35 mouse cellular contexts compared by ENCODE assay signal in genomic region chr16:55484391-55484790, GRCm38 (mm10).
"Had no signal": no experiment of that assay in that cellular context is flagged by ENCODE, and none has a peak within 500 bp of the region (broad histone marks: within the 10 kb centered on the region; RNA-seq: fewer than 3 reads in every experiment).

No protein-coding gene starts in this region.

- H3K27me3 ChIP-seq: heart, embryonic 12.5 days; heart, embryonic 13.5 days; heart, embryonic 15.5 days; hindbrain, embryonic 12.5 days; hindbrain, embryonic 15.5 days; intestine, embryonic 15.5 days; kidney, embryonic 15.5 days had no signal

- H3K4me2 ChIP-seq: heart, embryonic 11.5 days; heart, embryonic 12.5 days; heart, embryonic 13.5 days; heart, embryonic 15.5 days; hindbrain, embryonic 12.5 days; hindbrain, embryonic 13.5 days; hindbrain, embryonic 14.5 days; hindbrain, embryonic 15.5 days; intestine, embryonic 15.5 days; kidney, embryonic 15.5 days had no signal

- H3K4me3 ChIP-seq: heart, embryonic 12.5 days; heart, embryonic 13.5 days; heart, embryonic 15.5 days; hindbrain, embryonic 10.5 days; hindbrain, embryonic 12.5 days; hindbrain, embryonic 13.5 days; hindbrain, embryonic 15.5 days; intestine, embryonic 15.5 days; kidney, embryonic 15.5 days; layer of hippocampus, adult 2 months; left cerebral cortex, adult 2 months had no signal

- H3K9ac ChIP-seq: heart, embryonic 12.5 days; heart, embryonic 13.5 days; heart, embryonic 15.5 days; hindbrain, embryonic 12.5 days; hindbrain, embryonic 13.5 days; hindbrain, embryonic 14.5 days; hindbrain, embryonic 15.5 days; intestine, embryonic 15.5 days; kidney, embryonic 15.5 days had no signal

- H3K27ac ChIP-seq: heart, embryonic 13.5 days; heart, embryonic 15.5 days; hindbrain, embryonic 10.5 days; hindbrain, embryonic 12.5 days; hindbrain, embryonic 13.5 days; hindbrain, embryonic 14.5 days; hindbrain, embryonic 15.5 days; hindbrain, postnatal 0 days; intestine, embryonic 15.5 days; kidney, embryonic 15.5 days; kidney, postnatal 0 days; layer of hippocampus, adult 2 months; left cerebral cortex, adult 2 months had no signal

- DNase-seq: heart, postnatal 10 days; heart, postnatal 14 days; heart, postnatal 36 days; heart, postnatal 4 days; kidney, adult 11 months; kidney, adult 18-20 months; kidney, adult 2 months; kidney, adult 8-10 months; kidney, adult 9 months; kidney, postnatal 10 days; kidney, postnatal 14 days; kidney, postnatal 25 days; kidney, postnatal 36 days; kidney, postnatal 4 days; layer of hippocampus, adult 9-11 months; layer of hippocampus, postnatal 36 days had no signal

- H3K4me1 ChIP-seq: heart, embryonic 12.5 days; heart, embryonic 13.5 days; heart, embryonic 15.5 days; hindbrain, embryonic 10.5 days; hindbrain, embryonic 12.5 days; hindbrain, embryonic 13.5 days; hindbrain, embryonic 15.5 days; intestine, embryonic 15.5 days; kidney, embryonic 15.5 days had no signal

- H3K9me3 ChIP-seq: heart, embryonic 15.5 days; hindbrain, embryonic 10.5 days; hindbrain, embryonic 12.5 days; hindbrain, embryonic 13.5 days; hindbrain, embryonic 15.5 days; intestine, embryonic 15.5 days; kidney, embryonic 15.5 days had no signal

- ATAC-seq: hindbrain, embryonic 16.5 days; hindbrain, postnatal 0 days; inflammation-experienced regulatory T-cells, adult 6 months; intestine, embryonic 15.5 days; intestine, embryonic 16.5 days; intestine, postnatal 0 days had no signal

- H3K36me3 ChIP-seq: heart, embryonic 12.5 days; heart, embryonic 13.5 days; heart, embryonic 15.5 days; hindbrain, embryonic 10.5 days; hindbrain, embryonic 12.5 days; hindbrain, embryonic 13.5 days; hindbrain, embryonic 15.5 days; intestine, embryonic 15.5 days; kidney, embryonic 15.5 days had no signal
